Mouse (Mus musculus) layer of hippocampus, postnatal 25 days (tissue): ENCODE data around the gene Trim67. TPM values are rescaled to one million over a fixed set of nuclear protein-coding genes. Genes with fewer than 3 reads are reported as not detected.

Experiments
- DNase-seq, 2 experiments: peaks; one replicate each; pipeline ENCODE4 v3.0.0; 2022; ENCODE audit warnings: mixed read lengths in 2 of 2, low spot score in 1 of 2; ENCODE audit errors: extremely low spot score in 1 of 2
- total RNA-seq, 2 experiments: library from RNA; stranded (reverse); gene quantifications; 2 replicates each; pipeline ENCODE4 v1.2.3; 2021

Trim67 gene
- total RNA-seq, 2 experiments from 2014 or later = 4.0 to 5.4 TPM

- DNase-seq = no peak
Observed at GRCm38 (mm10) chr8:124869708-124870107, 76.8 kb downstream of the Trim67 start.

- no peak for DNase-seq
Observed at GRCm38 (mm10) chr8:124871474-124871873, 78.6 kb downstream of the Trim67 start.

- DNase-seq = no peak
Observed at GRCm38 (mm10) chr8:124872081-124872480, 79.2 kb downstream of the Trim67 start.

GRCm38 (mm10) chr8:124872690-124873089, 79.8 kb downstream of the Trim67 start:
- no peak for DNase-seq

- DNase-seq = no peak
Observed at GRCm38 (mm10) chr8:124878141-124878540, 85.2 kb downstream of the Trim67 start.

- DNase-seq = no peak
Observed at GRCm38 (mm10) chr8:124878946-124879526, 86.1 kb downstream of the Trim67 start.

Other genes with a start within 250 kb of the Trim67 start
- 10 to 100 TPM; 37.0 to 47.2 TPM for gene Agt, start 223.4 kb upstream of the Trim67 start, total RNA-seq
- under 1 TPM; 0.17 to 0.40 TPM for gene Capn9, start 217.0 kb upstream of the Trim67 start, total RNA-seq
- gene 2310022B05Rik, start 129.7 kb upstream of the Trim67 start, total RNA-seq = 10 to 100 TPM; 83.2 to 86.9 TPM
- 10 to 100 TPM; 40.7 to 54.6 TPM for gene Ttc13, start 71.1 kb upstream of the Trim67 start, total RNA-seq
- gene Arv1, start 71.0 kb upstream of the Trim67 start, total RNA-seq = 10 to 100 TPM; 10.4 to 13.5 TPM
- gene Fam89a, start 41.3 kb upstream of the Trim67 start, total RNA-seq = under 1 TPM; 0.45 to 0.98 TPM
- 10 to 100 TPM; 61.7 to 69.2 TPM for gene Gnpat, start 69.9 kb downstream of the Trim67 start, total RNA-seq
- 10 to 100 TPM; 22.4 to 23.5 TPM for gene 2810004N23Rik, start 70.0 kb downstream of the Trim67 start, total RNA-seq
- 10 to 100 TPM; 36.9 to 37.3 TPM for gene Exoc8, start 104.6 kb downstream of the Trim67 start, total RNA-seq
- 10 to 100 TPM; 11.6 to 14.8 TPM for gene Sprtn, start 104.8 kb downstream of the Trim67 start, total RNA-seq
- 10 to 100 TPM; 60.3 to 69.1 TPM for gene Egln1, start 156.2 kb downstream of the Trim67 start, total RNA-seq
- gene Tsnax, start 219.9 kb downstream of the Trim67 start, total RNA-seq = 100 to 1,000 TPM; 131 to 149 TPM